ENCODE assay signal across 9 mouse cellular contexts in genomic region chr19:25505360-25506196, GRCm38 (mm10). TPM values are rescaled to one million over a fixed set of nuclear protein-coding genes. Genes with fewer than 3 reads are reported as not detected.
DNase-seq lines count a peak whose midpoint lies in the region; ATAC-seq and TF ChIP-seq lines count a peak whose summit lies in the region.
"Had no signal": no experiment of that assay in that cellular context is flagged by ENCODE, and none has a peak within 500 bp of the region (broad histone marks: within the 10 kb centered on the region; RNA-seq: fewer than 3 reads in every experiment).

TSS of gene Dmrt1 (plus strand) at chr19:25505618.

- H3K36me3 ChIP-seq in heart, postnatal 0 days (replicated peaks; ENCODE audit: control insufficient read depth, insufficient read depth, low read length): no peaks in the 10 kb centered on the region
- H3K36me3 ChIP-seq in liver, embryonic 16.5 days (ENCODE audit: control insufficient read depth, insufficient read depth): no peaks in the 10 kb centered on the region

- no peak within 1 kb of the TSS for H3K27ac ChIP-seq in heart, postnatal 0 days (ENCODE audit: low read depth)
- H3K27ac ChIP-seq in liver, embryonic 16.5 days (ENCODE audit: low read length): no peak within 1 kb of the TSS

- H3K27me3 ChIP-seq in heart, postnatal 0 days (ENCODE audit: control insufficient read depth, insufficient read depth, low read length): peaks cover 81% of the 10 kb centered on the region
- peaks cover 45% of the 10 kb centered on the region for H3K27me3 ChIP-seq in liver, embryonic 16.5 days (ENCODE audit: control insufficient read depth, insufficient read depth, low read depth, low read length)
- H3K27me3 ChIP-seq: CH12.LX had no signal

- TF ChIP-seq EP300 in heart, postnatal 0 days (IDR thresholded peaks at IDR 0.05; ENCODE audit: low read depth): no peak

- H3K4me1 ChIP-seq in heart, postnatal 0 days (ENCODE audit: control insufficient read depth, insufficient read depth): no peaks in the 10 kb centered on the region
- H3K4me1 ChIP-seq in liver, embryonic 16.5 days (ENCODE audit: control insufficient read depth, low read depth, low read length): no peaks in the 10 kb centered on the region; the same call in 1 of the 2 replicates

- no peak for TF ChIP-seq CTCF in heart, postnatal 0 days (IDR thresholded peaks at IDR 0.05; ENCODE audit: low read depth)

- no peak within 1 kb of the TSS for H3K9ac ChIP-seq in heart, postnatal 0 days (replicated peaks; ENCODE audit: low read depth, low read length)
- no peak within 1 kb of the TSS for H3K9ac ChIP-seq in liver, embryonic 16.5 days (ENCODE audit: low read depth, low read length)

- ATAC-seq in heart, postnatal 0 days (ENCODE audit: insufficient read depth, low read depth): no peak
- ATAC-seq in liver, embryonic 16.5 days (ENCODE audit: low read depth): no peak

- 1% methylated on average over 64 of the region's 64 CpGs for WGBS in heart, postnatal 0 days
- WGBS in liver, embryonic 16.5 days (ENCODE audit: insufficient replicate concordance): 1% methylated on average over 63 of the region's 64 CpGs

- intact Hi-C loops in left cerebral cortex, postnatal 10 days (cut with DNase I): loop anchor here (5.0 kb wide), 1 partner anchor 102 kb away; no protein-coding TSS in a partner anchor

- H3K4me2 ChIP-seq in heart, postnatal 0 days (ENCODE audit: low read depth, low read length): peak within 1 kb of the TSS; percentile 49
- peak within 1 kb of the TSS; percentile 42 for H3K4me2 ChIP-seq in liver, embryonic 16.5 days (ENCODE audit: low read depth, low read length)

- DNase-seq in heart, adult 11 months: peak; percentile 81
- DNase-seq in heart, adult 9 months (ENCODE audit: low spot score in 2 of 2): no peak
- peak; percentile 68 for DNase-seq in R1 (ENCODE audit: low read depth, low spot score)
- no peak for DNase-seq in heart, postnatal 0 days (ENCODE audit: low spot score)
- DNase-seq in testis, postnatal 14 days (ENCODE audit: low spot score): peak; percentile 93
- no peak for DNase-seq in left cerebral cortex, postnatal 10 days (ENCODE audit: extremely low spot score in 1 of 2, low spot score in 2 of 2)
- DNase-seq in lung, adult 18-20 months: no peak

- H3K9me3 ChIP-seq in heart, postnatal 0 days (replicated peaks; ENCODE audit: control insufficient read depth, low read length): no peaks in the 10 kb centered on the region
- no peaks in the 10 kb centered on the region for H3K9me3 ChIP-seq in liver, embryonic 16.5 days (replicated peaks; ENCODE audit: control insufficient read depth, low read length)

- peak within 1 kb of the TSS; percentile 32 for H3K4me3 ChIP-seq in heart, postnatal 0 days (ENCODE audit: low read depth, low read length)
- H3K4me3 ChIP-seq in liver, embryonic 16.5 days (ENCODE audit: low read depth, low read length): peak within 1 kb of the TSS; percentile 17; the same call in 1 of the 2 replicates

RNA-seq across cellular contexts. Expression of gene Dmrt1, which starts in this region (rescaled TPM):
- not detected in 2 replicates for total RNA-seq in heart, postnatal 0 days (2014; rRNA removed; ENCODE audit: low replicate concordance)
- polyA plus RNA-seq in heart, postnatal 0 days (2015; fragmentation: Nextera tagmentation; extraction: Ambion mirVana): not detected in 2 replicates
- not detected in 2 replicates for polyA plus RNA-seq in liver, embryonic 16.5 days (2015; fragmentation: Nextera tagmentation; extraction: Ambion mirVana)
- not detected for total RNA-seq in left cerebral cortex, postnatal 10 days (2021)

Comparison
In these comparisons a context has a peak if more than half of its experiments do, and no peak if none do; other contexts are left out.
1. DNase-seq: peak in heart, adult 11 months (single experiment), R1 (single experiment) and testis, postnatal 14 days (single experiment); none in heart, adult 9 months (0 of 2), heart, postnatal 0 days (single experiment), left cerebral cortex, postnatal 10 days (0 of 2) and lung, adult 18-20 months (0 of 2).